In the genomic region with DNA sequence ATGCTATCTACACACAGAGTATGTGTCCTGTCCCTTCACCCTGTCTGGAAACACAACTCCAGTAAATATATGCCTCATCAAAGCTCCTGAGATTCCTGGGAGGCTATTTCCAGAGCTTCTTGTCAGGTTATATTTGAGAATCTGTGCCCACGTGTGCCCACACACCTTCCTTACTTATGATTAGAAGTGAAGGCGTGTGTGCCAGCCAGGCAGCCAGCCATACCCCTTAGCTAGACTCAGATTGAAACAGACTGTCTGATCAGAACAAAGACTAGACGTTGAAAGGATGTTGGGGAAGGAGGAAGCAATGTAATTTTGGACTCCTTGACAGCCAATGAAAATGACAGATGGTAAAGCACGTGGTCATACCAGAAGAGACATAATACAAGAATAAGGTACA, we compare ENCODE assay signal across 17 mouse cellular contexts. TPM values are rescaled to one million over a fixed set of nuclear protein-coding genes. Genes with fewer than 3 reads are reported as not detected.
"Had no signal": no experiment of that assay in that cellular context is flagged by ENCODE, and none has a peak within 500 bp of the region (broad histone marks: within the 10 kb centered on the region; RNA-seq: fewer than 3 reads in every experiment).

No protein-coding gene starts in this region.

- H3K9ac ChIP-seq: kidney, embryonic 15.5 days; liver, embryonic 15.5 days; midbrain, embryonic 13.5 days had no signal

- DNase-seq: kidney, adult 2 months; kidney, postnatal 14 days; layer of hippocampus, postnatal 36 days; lung, adult 2 months; lung, postnatal 36 days; thymus, adult 18-20 months; thymus, postnatal 14 days had no signal

- H3K27me3 ChIP-seq: liver, embryonic 15.5 days had no signal

- ATAC-seq: intestine, embryonic 16.5 days; lung, postnatal 0 days; midbrain, embryonic 13.5 days had no signal

- H3K36me3 ChIP-seq: kidney, embryonic 15.5 days; limb, embryonic 10.5 days; liver, embryonic 15.5 days; midbrain, embryonic 13.5 days had no signal

- H3K4me1 ChIP-seq: liver, embryonic 15.5 days had no signal

- H3K27ac ChIP-seq: kidney, embryonic 15.5 days; limb, embryonic 10.5 days; liver, embryonic 15.5 days; midbrain, embryonic 13.5 days; stomach, postnatal 0 days had no signal

- H3K4me2 ChIP-seq: kidney, embryonic 15.5 days; liver, embryonic 11.5 days; liver, embryonic 15.5 days; midbrain, embryonic 13.5 days had no signal

- H3K9me3 ChIP-seq: limb, embryonic 10.5 days; liver, embryonic 15.5 days; midbrain, embryonic 13.5 days had no signal

- H3K4me3 ChIP-seq: kidney, embryonic 15.5 days; limb, embryonic 10.5 days; liver, embryonic 15.5 days; midbrain, embryonic 13.5 days had no signal

RNA-seq across cellular contexts. Expression of gene Msx2, which starts 45.4 kb away (rescaled TPM):
- total RNA-seq: megakaryocyte progenitor cell, adult 5-6 weeks had no signal
- polyA plus RNA-seq: large intestine, adult 2 months; liver, embryonic 15.5 days; lung, adult 2 months had no signal
